Mouse (Mus musculus): ENCODE measurements around the gene Acvr2b. TPM values are rescaled to one million over a fixed set of nuclear protein-coding genes. Genes with fewer than 3 reads are reported as not detected.

Gene Acvr2b
- total RNA-seq, 2 experiments from 2014 or later: not detected

- ATAC-seq (replicated peaks; ENCODE audit: low FRiP score, poor library complexity, severe bottlenecking): peak; percentile 48
Measured at GRCm38 (mm10) chr9:119465595-119465994, 63.7 kb downstream of the Acvr2b start.

DNA sequence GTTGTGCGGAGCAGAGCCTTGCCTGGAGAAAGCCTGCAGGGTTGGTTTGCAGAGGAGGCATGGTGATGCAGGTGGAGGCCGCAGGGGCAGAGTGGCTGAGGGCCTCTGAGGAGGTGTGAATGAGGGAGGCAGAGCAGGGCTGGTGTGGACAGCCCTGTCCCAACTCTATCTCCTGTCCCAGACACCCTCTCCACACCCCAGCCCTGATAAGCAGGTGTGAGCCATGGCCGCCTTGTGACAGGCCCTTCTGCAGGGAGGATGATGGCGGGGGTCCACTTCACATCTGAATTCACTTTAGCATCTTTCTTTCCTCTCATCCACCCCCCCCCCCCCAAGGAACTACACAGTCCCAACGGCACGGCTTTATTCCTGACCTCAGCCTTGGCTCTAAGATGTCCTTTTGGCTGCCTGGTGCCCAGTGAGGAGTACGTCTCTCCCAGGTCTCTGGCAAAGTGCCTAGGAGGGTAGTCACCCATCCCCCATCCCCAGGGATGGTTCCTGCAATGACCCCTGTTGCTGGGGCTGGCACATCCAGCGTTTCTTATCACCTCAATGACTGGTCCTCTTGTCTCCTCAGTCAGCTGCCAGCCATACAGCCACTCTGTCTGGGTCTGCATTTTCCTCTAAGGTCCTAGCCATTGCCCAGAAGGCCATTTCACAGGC, 67.9 kb downstream of the Acvr2b start:
- peak; percentile 90 for ATAC-seq (replicated peaks; ENCODE audit: low FRiP score, poor library complexity, severe bottlenecking)

- no peak for ATAC-seq (replicated peaks; ENCODE audit: low FRiP score, poor library complexity, severe bottlenecking)
Measured at GRCm38 (mm10) chr9:119472412-119472918, 70.5 kb downstream of the Acvr2b start.

GRCm38 (mm10) chr9:119473011-119473410, 71.1 kb downstream of the Acvr2b start:
- no peak for ATAC-seq (replicated peaks; ENCODE audit: low FRiP score, poor library complexity, severe bottlenecking)

DNA sequence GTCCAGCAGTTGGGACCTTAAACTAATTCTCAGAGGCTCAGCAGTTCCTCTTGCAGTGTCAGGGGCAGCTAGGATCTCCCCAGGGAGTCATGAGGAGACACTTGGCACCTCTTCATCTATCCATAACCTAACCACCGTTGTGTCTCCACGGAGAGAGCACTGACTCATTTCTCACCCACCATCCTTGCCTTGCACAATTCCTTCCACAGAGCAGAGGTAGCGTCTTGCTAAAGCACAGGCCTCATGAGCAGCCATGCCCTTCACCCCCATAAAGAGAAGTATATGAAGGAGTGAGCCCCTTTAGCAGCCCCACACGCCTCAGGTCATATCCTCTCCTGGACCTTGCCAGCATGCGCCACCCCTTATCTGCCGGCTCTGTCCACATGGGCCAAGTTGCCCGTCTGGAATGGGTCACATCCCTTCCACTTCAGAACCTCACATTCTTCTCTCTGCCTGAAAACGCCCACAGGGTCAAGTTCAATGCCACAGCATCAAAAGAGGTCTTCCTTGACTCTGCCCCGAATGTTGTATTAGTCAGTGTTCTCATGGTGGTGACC, 71.8 kb downstream of the Acvr2b start:
- ATAC-seq (replicated peaks; ENCODE audit: low FRiP score, poor library complexity, severe bottlenecking): no peak

GRCm38 (mm10) chr9:119474717-119475611, 73.0 kb downstream of the Acvr2b start:
- no peak for ATAC-seq (replicated peaks; ENCODE audit: low FRiP score, poor library complexity, severe bottlenecking)

DNA sequence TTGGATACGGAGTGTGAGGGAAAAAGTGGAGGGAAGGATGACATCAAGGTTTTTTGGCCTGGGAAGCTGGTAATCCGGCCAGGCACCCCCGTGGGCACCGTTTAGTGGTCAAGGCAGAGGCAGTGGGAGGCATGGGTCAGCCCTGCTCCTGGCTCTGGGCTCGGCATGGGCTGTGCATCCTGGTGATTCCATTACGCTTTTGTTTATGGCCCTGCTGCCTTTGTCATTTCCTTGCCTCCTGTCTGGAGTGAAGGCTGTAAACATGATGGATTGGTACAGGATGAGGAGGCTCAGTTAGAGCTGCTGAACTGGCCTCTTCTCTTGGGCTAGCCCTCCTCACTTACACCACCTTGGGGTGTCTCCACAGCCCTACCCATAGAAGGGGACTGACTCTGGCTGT, 75.8 kb downstream of the Acvr2b start:
- no peak for ATAC-seq (replicated peaks; ENCODE audit: low FRiP score, poor library complexity, severe bottlenecking)

DNA sequence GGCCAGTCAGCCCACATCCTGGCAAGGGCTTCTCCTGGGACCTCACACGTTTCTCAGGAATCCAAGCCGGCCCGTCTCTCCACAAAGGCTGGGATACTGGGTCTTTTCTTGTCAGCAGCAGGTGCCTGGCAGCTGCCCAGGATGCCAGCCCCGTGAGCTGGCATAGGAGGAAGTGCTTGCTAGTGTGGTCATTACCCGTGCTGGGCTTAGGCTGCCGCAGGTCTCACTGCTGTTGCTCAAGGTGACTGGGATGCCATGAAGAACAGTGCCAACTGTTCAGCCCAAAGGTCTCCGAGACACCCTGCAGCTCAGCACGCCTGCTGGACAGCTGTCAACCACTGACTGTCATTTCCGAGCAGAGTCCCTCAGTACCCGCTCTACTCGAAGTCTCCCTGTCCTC, 76.4 kb downstream of the Acvr2b start:
- ATAC-seq (replicated peaks; ENCODE audit: low FRiP score, poor library complexity, severe bottlenecking): no peak

GRCm38 (mm10) chr9:119479297-119479696, 77.4 kb downstream of the Acvr2b start:
- ATAC-seq (replicated peaks; ENCODE audit: low FRiP score, poor library complexity, severe bottlenecking): no peak

DNA sequence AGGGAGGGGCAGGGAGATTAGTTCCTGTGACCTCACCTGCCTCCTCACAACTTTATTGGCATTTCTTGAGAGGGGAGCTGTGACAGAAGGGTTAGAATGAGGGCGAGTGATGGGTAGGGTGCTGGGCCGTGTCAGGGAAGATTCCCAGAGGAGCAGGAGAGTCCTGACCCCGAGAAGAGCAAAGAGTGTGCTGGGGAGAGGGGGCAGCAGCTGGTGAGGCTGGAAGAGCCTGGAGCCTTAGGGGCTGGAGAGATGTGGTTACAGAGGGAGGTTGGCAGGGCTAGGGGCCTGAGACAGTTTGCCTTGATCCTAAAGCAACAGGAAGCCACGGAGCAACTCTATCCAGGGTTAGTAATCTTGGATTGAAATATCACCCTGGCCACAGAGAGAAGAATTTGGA, 79.7 kb downstream of the Acvr2b start:
- ATAC-seq (replicated peaks; ENCODE audit: low FRiP score, poor library complexity, severe bottlenecking): no peak

GRCm38 (mm10) chr9:119483554-119484353, 81.8 kb downstream of the Acvr2b start:
- ATAC-seq (replicated peaks; ENCODE audit: low FRiP score, poor library complexity, severe bottlenecking): no peak

DNA sequence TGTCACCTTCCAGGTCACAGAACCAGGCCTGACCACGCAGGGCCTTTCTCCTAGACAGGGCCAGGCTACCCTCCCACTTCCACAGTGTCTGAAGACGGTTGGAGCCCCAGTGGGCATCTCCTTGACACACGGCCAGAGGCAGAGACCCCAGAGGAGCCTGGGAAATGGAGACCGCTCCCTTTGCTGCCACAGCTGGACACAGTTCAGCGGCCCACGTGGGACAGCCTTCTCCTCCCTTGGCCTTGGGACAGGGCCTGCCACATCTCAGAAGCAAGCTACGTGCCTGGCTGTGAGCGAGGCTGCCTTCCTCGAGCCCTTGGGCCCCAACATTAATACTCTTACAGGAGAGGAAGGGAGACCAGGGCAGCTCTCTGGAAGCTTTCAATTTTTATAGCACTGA, 82.5 kb downstream of the Acvr2b start:
- ATAC-seq (replicated peaks; ENCODE audit: low FRiP score, poor library complexity, severe bottlenecking): no peak

Other genes with a start within 250 kb of the Acvr2b start
- gene Acaa1b, start 245.0 kb upstream of the Acvr2b start, total RNA-seq (2015; ENCODE audit: low replicate concordance): not detected in 2 replicates
- 1.4 TPM in 1 of 2 replicates, not detected in the other for gene Acaa1b, start 245.0 kb upstream of the Acvr2b start, total RNA-seq (2017; ENCODE audit: low replicate concordance)
- gene Gm47289, start 243.0 kb upstream of the Acvr2b start, total RNA-seq (2015; ENCODE audit: low replicate concordance): not detected in 2 replicates
- gene Gm47289, start 243.0 kb upstream of the Acvr2b start, total RNA-seq (2017; ENCODE audit: low replicate concordance): not detected in 2 replicates
- not detected in 2 replicates for gene Slc22a13, start 193.0 kb upstream of the Acvr2b start, total RNA-seq (2015; ENCODE audit: low replicate concordance)
- not detected in 2 replicates for gene Slc22a13, start 193.0 kb upstream of the Acvr2b start, total RNA-seq (2017; ENCODE audit: low replicate concordance)
- gene Oxsr1, start 79.7 kb upstream of the Acvr2b start, total RNA-seq (2015; ENCODE audit: low replicate concordance): 3.7 and 7.5 TPM in 2 replicates
- 11.0 and 17.0 TPM in 2 replicates for gene Oxsr1, start 79.7 kb upstream of the Acvr2b start, total RNA-seq (2017; ENCODE audit: low replicate concordance)
- gene Acaa1a, start 62.4 kb upstream of the Acvr2b start, total RNA-seq (2015; ENCODE audit: low replicate concordance): 6.9 and 9.2 TPM in 2 replicates
- gene Acaa1a, start 62.4 kb upstream of the Acvr2b start, total RNA-seq (2017; ENCODE audit: low replicate concordance): 4.1 and 8.1 TPM in 2 replicates
- 11.7 and 20.0 TPM in 2 replicates for gene Myd88, start 60.7 kb upstream of the Acvr2b start, total RNA-seq (2015; ENCODE audit: low replicate concordance)
- gene Myd88, start 60.7 kb upstream of the Acvr2b start, total RNA-seq (2017; ENCODE audit: low replicate concordance): 5.1 and 8.5 TPM in 2 replicates
- gene Xylb, start 44.7 kb upstream of the Acvr2b start, total RNA-seq (2015; ENCODE audit: low replicate concordance): 0.19 TPM in 1 of 2 replicates, not detected in the other
- gene Xylb, start 44.7 kb upstream of the Acvr2b start, total RNA-seq (2017; ENCODE audit: low replicate concordance): 0.56 TPM in 1 of 2 replicates, not detected in the other
- not detected in 2 replicates for gene Slc22a14, start 36.6 kb upstream of the Acvr2b start, total RNA-seq (2015; ENCODE audit: low replicate concordance)
- gene Slc22a14, start 36.6 kb upstream of the Acvr2b start, total RNA-seq (2017; ENCODE audit: low replicate concordance): not detected in 2 replicates
- 1.5 TPM in 2 replicates for gene Exog, start 42.8 kb downstream of the Acvr2b start, total RNA-seq (2015; ENCODE audit: low replicate concordance)
- 0.70 and 0.77 TPM in 2 replicates for gene Exog, start 42.8 kb downstream of the Acvr2b start, total RNA-seq (2017; ENCODE audit: low replicate concordance)
- not detected in 2 replicates for gene Scn5a, start 176.9 kb downstream of the Acvr2b start, total RNA-seq (2015; ENCODE audit: low replicate concordance)
- gene Scn5a, start 176.9 kb downstream of the Acvr2b start, total RNA-seq (2017; ENCODE audit: low replicate concordance): not detected in 2 replicates

Measured in erythroblast, adult 5-6 weeks (primary cell).